Mouse (Mus musculus): Measurements from ENCODE around the gene Raph1. TPM values are rescaled to one million over a fixed set of nuclear protein-coding genes. Genes with fewer than 3 reads are reported as not detected.

The Raph1 gene
- 23.1 and 25.5 TPM in 2 replicates for polyA plus RNA-seq (2014; fragmentation: Nextera tagmentation; extraction: Ambion mirVana)

DNA sequence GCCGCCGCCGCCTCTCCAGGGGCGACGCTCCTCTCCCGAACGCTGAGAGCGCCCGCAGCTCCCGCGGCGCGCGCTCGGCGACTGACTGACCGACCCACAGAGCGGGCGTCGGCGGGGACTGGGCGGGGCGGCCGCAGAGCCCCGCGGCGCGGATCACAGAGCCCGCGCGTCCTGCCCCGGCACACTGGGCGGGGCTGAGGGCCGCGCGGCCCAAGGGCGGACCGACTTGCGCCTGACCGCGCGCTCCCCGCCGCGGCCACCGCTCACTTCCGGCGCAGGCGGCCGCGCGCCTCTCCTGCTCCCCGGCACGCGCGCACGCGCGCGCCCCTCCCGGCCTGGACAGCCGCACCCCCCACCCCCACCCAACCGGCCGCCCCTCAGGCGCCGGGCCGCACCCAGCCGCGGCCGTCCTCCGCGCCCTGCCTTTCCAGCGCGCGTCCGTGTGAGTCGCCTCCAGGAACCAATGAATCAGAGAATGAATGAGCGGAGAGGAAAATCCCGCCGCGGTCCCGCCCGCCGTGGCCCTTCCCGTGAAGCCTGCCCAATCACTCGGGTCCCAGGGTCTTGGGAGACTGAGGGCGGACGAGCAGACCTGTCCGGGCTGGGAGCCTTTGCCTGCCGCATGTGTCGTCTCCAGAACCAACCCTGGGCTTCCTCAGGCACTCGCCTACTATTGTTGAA lies at the start of gene Raph1:
Raph1 (minus strand) TSS at position 474 of the 681 bp plus-strand sequence.
- Histone ChIP-seq H3K4me3 (ENCODE audit: low read depth, low read length) (peak within 1 kb of the TSS; percentile 92), H3K4me2 (ENCODE audit: low read depth, low read length) (peak within 1 kb of the TSS; percentile 78), H3K36me3 (replicated peaks; ENCODE audit: control insufficient read depth, insufficient read depth, low read depth, low read length) (no peaks in the 10 kb centered on the region), H3K9ac (replicated peaks; ENCODE audit: low read length) (peak within 1 kb of the TSS; percentile 94), H3K9me3 (replicated peaks; ENCODE audit: control insufficient read depth, low read length) (no peaks in the 10 kb centered on the region), H3K27ac (replicated peaks; ENCODE audit: low read depth, low read length) (peak within 1 kb of the TSS; percentile 86), H3K27me3 (ENCODE audit: control insufficient read depth, insufficient read depth, low read length) (no peaks in the 10 kb centered on the region), H3K4me1 (ENCODE audit: control insufficient read depth, insufficient read depth, low read length) (no peaks in the 10 kb centered on the region)
- 0% methylated on average over 41 of the region's 92 CpGs for WGBS
- DNase-seq (ENCODE audit: low spot score) = peak; percentile 92
- peak; percentile 98 for ATAC-seq (replicated peaks; ENCODE audit: insufficient number of reproducible peaks, low FRiP score, low TSS enrichment, low read depth)

DNA sequence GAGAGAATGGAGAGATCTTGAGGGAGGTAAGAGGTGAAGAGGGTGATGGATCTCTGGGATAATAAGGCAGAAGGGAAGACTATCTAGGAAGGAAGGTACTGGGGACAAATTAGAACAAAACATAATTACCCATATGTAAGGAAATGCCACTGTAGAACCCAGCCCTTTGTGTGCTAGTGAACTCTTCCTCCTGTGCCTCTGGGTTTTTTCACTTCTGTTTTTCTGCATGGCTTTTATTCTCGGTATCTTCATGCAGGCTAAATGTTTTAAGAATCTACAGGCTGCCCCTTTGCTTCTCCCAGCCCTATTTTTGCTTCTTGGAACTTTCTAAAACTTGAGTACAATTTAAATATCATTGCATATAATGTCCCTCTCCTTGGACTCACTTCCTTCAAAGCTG lies 48.8 kb upstream of the Raph1 start:
- ATAC-seq (replicated peaks; ENCODE audit: insufficient number of reproducible peaks, low FRiP score, low TSS enrichment, low read depth) (no peak), DNase-seq (ENCODE audit: low spot score) (no peak)
- WGBS = 70% methylated on average over 1 of the region's 1 CpGs

DNA sequence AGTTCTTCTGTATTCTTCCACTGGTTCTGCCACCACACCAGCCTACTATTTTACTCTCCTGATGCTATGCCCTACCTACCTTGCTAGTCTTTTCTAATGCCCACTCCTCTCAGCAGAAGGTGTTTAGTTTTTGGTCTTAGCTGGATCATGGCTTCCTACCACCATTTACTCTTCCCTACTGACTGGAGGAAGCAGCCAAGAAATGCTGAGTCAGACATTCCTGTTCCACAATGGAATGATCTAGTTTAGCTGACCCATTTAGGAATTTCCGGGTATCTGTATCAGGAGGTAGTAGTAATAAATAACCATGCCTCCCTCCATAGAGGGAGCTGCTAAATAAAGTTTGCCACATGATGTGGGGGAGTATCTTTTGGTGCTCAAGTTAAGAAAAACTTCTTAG lies 48.0 kb upstream of the Raph1 start:
- Histone ChIP-seq H3K27me3 (ENCODE audit: control insufficient read depth, insufficient read depth, low read length) (no peaks in the 10 kb centered on the region), H3K36me3 (replicated peaks; ENCODE audit: control insufficient read depth, insufficient read depth, low read depth, low read length) (no peaks in the 10 kb centered on the region), H3K27ac (replicated peaks; ENCODE audit: low read depth, low read length) (no peak overlapping the region), H3K4me1 (ENCODE audit: control insufficient read depth, insufficient read depth, low read length) (no peaks in the 10 kb centered on the region), H3K9ac (replicated peaks; ENCODE audit: low read length) (no peak overlapping the region), H3K4me3 (ENCODE audit: low read depth, low read length) (no peak overlapping the region), H3K9me3 (replicated peaks; ENCODE audit: control insufficient read depth, low read length) (no peaks in the 10 kb centered on the region), H3K4me2 (ENCODE audit: low read depth, low read length) (no peak overlapping the region)
- 92% methylated on average over 1 of the region's 1 CpGs for WGBS
- DNase-seq (ENCODE audit: low spot score) (no peak), ATAC-seq (replicated peaks; ENCODE audit: insufficient number of reproducible peaks, low FRiP score, low TSS enrichment, low read depth) (no peak)

More for the DNA sequence above, 48.8 kb upstream of the Raph1 start:
- Histone ChIP-seq H3K36me3 (replicated peaks; ENCODE audit: control insufficient read depth, insufficient read depth, low read depth, low read length) (no peaks in the 10 kb centered on the region), H3K4me1 (ENCODE audit: control insufficient read depth, insufficient read depth, low read length) (no peaks in the 10 kb centered on the region), H3K9me3 (replicated peaks; ENCODE audit: control insufficient read depth, low read length) (no peaks in the 10 kb centered on the region), H3K4me3 (ENCODE audit: low read depth, low read length) (no peak overlapping the region), H3K27me3 (ENCODE audit: control insufficient read depth, insufficient read depth, low read length) (no peaks in the 10 kb centered on the region), H3K9ac (replicated peaks; ENCODE audit: low read length) (no peak overlapping the region), H3K4me2 (ENCODE audit: low read depth, low read length) (no peak overlapping the region), H3K27ac (replicated peaks; ENCODE audit: low read depth, low read length) (no peak overlapping the region)

DNA sequence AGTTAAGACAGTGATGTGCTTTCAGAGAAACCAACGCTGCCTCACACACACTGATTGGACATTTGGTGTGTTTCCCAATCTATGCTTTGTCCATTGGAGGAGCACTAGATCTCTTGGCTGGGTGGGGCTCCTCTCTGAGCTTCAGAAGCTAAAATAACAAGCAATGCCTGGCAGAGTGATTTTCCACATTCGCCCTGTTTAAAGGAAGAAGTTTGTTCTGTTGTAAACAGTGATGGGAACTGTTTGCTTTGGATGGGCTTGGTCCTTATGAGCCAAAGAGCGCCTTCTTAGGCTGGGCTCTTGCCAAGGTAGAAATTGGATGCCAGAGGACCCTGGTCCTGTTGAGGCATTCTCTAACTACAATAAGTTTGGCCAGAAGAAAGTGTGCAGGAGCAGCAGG lies 45.1 kb upstream of the Raph1 start:
- Histone ChIP-seq H3K4me3 (ENCODE audit: low read depth, low read length) (no peak overlapping the region), H3K9ac (replicated peaks; ENCODE audit: low read length) (no peak overlapping the region), H3K27me3 (ENCODE audit: control insufficient read depth, insufficient read depth, low read length) (no peaks in the 10 kb centered on the region), H3K36me3 (replicated peaks; ENCODE audit: control insufficient read depth, insufficient read depth, low read depth, low read length) (no peaks in the 10 kb centered on the region), H3K9me3 (replicated peaks; ENCODE audit: control insufficient read depth, low read length) (no peaks in the 10 kb centered on the region), H3K27ac (replicated peaks; ENCODE audit: low read depth, low read length) (no peak overlapping the region), H3K4me1 (ENCODE audit: control insufficient read depth, insufficient read depth, low read length) (no peaks in the 10 kb centered on the region), H3K4me2 (ENCODE audit: low read depth, low read length) (no peak overlapping the region)
- ATAC-seq (replicated peaks; ENCODE audit: insufficient number of reproducible peaks, low FRiP score, low TSS enrichment, low read depth) (no peak), DNase-seq (ENCODE audit: low spot score) (no peak)
- 85% methylated on average over 3 of the region's 3 CpGs for WGBS

DNA sequence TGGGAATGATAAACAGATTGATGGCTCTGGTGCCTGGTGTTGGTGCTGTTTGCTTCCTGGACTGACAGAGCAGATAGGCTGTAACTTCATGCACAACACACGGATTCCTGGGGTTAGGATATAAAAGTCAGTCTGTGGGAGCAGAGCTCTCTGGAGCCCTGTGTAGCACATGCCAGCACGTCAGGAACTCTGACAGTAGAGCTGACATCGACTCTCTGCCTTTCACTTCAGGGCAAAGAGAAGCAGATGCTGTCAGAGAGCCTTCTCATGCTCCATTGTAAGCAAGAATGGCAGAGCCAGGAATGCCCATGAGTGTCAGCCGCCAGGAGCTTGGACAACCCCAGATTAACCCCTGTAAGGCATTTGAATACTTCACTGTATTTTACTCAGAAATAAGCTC lies 43.7 kb upstream of the Raph1 start:
- H3K36me3 ChIP-seq (replicated peaks; ENCODE audit: control insufficient read depth, insufficient read depth, low read depth, low read length) = no peaks in the 10 kb centered on the region
- no peaks in the 10 kb centered on the region for H3K4me1 ChIP-seq (ENCODE audit: control insufficient read depth, insufficient read depth, low read length)
- H3K27ac ChIP-seq (replicated peaks; ENCODE audit: low read depth, low read length) = no peak overlapping the region
- H3K9me3 ChIP-seq (replicated peaks; ENCODE audit: control insufficient read depth, low read length) = no peaks in the 10 kb centered on the region
- WGBS = 61% methylated on average over 4 of the region's 4 CpGs
- no peak for DNase-seq (ENCODE audit: low spot score)
- no peaks in the 10 kb centered on the region for H3K27me3 ChIP-seq (ENCODE audit: control insufficient read depth, insufficient read depth, low read length)
- no peak overlapping the region for H3K4me3 ChIP-seq (ENCODE audit: low read depth, low read length)
- no peak overlapping the region for H3K4me2 ChIP-seq (ENCODE audit: low read depth, low read length)
- no peak overlapping the region for H3K9ac ChIP-seq (replicated peaks; ENCODE audit: low read length)
- no peak for ATAC-seq (replicated peaks; ENCODE audit: insufficient number of reproducible peaks, low FRiP score, low TSS enrichment, low read depth)

DNA sequence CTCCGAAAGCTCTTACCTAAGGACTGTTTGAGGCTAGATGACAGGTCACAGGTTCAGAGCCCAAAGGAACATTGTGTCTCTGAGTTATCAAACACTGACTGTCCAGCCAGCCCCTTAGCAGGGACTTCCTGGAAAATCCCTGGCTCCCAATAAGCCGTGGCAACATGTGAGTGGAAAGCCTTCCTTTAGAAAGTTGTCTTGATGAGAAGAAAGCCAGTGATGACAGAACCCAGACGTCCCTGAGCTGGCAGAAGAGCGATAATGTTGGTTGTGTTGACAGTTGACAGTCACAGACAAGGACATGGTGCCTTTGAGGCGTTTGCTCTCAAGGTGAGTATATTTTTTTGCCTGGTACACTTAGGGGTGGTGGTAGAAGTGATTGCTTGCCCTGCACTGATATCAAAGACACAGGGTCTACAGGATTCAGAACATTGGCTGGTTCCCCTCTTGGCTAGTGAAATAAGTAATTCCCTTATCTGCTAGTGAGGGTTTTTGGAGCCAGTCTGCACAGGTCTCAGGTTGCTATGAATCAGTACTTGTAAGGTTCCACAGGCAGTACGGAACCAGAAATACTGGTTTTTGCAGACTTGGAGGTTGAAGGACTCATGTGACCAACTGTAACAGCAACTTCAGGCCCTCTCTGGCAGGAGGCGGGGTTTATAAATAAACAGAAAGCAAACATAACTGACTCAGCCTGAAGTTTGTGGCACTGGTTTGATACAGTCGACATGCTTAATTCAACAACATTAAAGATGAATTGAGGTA lies 42.3 kb upstream of the Raph1 start:
- ATAC-seq (replicated peaks; ENCODE audit: insufficient number of reproducible peaks, low FRiP score, low TSS enrichment, low read depth) (no peak), DNase-seq (ENCODE audit: low spot score) (peak; percentile 59)
- Histone ChIP-seq H3K9ac (replicated peaks; ENCODE audit: low read length) (no peak overlapping the region), H3K27me3 (ENCODE audit: control insufficient read depth, insufficient read depth, low read length) (no peaks in the 10 kb centered on the region), H3K9me3 (replicated peaks; ENCODE audit: control insufficient read depth, low read length) (no peaks in the 10 kb centered on the region), H3K4me1 (ENCODE audit: control insufficient read depth, insufficient read depth, low read length) (no peaks in the 10 kb centered on the region), H3K36me3 (replicated peaks; ENCODE audit: control insufficient read depth, insufficient read depth, low read depth, low read length) (no peaks in the 10 kb centered on the region), H3K4me2 (ENCODE audit: low read depth, low read length) (no peak overlapping the region), H3K4me3 (ENCODE audit: low read depth, low read length) (no peak overlapping the region), H3K27ac (replicated peaks; ENCODE audit: low read depth, low read length) (no peak overlapping the region)
- WGBS = 79% methylated on average over 8 of the region's 8 CpGs

DNA sequence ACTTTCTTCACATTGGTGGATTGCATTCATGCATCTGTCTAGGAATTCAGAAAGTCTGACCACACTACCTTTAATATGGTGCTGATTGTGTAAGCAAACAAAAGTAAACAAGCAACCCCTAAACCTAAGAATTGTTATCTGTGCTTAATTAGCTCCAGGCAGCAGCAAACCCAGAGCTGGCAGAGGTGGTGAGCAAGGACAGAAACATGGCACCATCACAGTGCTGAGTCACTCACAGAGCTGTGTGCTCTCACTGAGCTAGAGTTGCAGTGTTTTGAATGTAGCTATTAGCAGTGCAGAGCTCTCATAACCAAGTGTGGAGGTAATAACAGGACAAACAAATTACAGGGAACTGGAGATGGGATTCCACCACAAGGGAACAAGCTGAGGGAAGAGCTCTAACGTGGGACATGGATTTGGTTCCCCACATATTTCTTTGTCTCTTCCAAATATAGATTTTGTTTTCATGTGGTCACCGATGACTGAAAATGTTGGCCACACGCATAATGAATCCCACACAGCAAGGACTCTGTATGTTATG lies 37.6 kb upstream of the Raph1 start:
- Histone ChIP-seq H3K4me1 (ENCODE audit: control insufficient read depth, insufficient read depth, low read length) (no peaks in the 10 kb centered on the region), H3K4me2 (ENCODE audit: low read depth, low read length) (no peak overlapping the region), H3K4me3 (ENCODE audit: low read depth, low read length) (no peak overlapping the region), H3K36me3 (replicated peaks; ENCODE audit: control insufficient read depth, insufficient read depth, low read depth, low read length) (no peaks in the 10 kb centered on the region), H3K27ac (replicated peaks; ENCODE audit: low read depth, low read length) (no peak overlapping the region), H3K9me3 (replicated peaks; ENCODE audit: control insufficient read depth, low read length) (no peaks in the 10 kb centered on the region), H3K9ac (replicated peaks; ENCODE audit: low read length) (no peak overlapping the region), H3K27me3 (ENCODE audit: control insufficient read depth, insufficient read depth, low read length) (no peaks in the 10 kb centered on the region)
- WGBS = 82% methylated on average over 3 of the region's 3 CpGs
- no peak for ATAC-seq (replicated peaks; ENCODE audit: insufficient number of reproducible peaks, low FRiP score, low TSS enrichment, low read depth)
- DNase-seq (ENCODE audit: low spot score) = no peak

DNA sequence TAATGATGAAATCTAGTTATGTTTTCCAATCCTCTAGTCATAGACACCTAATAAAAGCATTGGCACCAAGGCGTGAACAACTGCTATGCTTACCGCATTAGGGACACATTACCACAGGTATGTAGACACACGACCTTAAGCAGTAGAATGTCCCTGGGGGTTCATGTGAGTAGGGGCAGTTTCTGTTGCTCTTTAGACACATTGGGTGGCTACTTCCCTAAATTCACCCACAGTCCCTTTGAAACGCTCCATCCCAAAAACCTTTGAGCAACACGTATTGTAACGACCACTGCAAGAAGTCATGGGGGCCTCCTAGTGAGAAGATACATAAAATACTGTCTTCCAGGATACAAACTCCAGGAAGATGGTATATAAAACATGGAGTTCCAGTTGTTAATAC lies 33.8 kb upstream of the Raph1 start:
- Histone ChIP-seq H3K27ac (replicated peaks; ENCODE audit: low read depth, low read length) (no peak overlapping the region), H3K9ac (replicated peaks; ENCODE audit: low read length) (no peak overlapping the region), H3K4me2 (ENCODE audit: low read depth, low read length) (no peak overlapping the region), H3K36me3 (replicated peaks; ENCODE audit: control insufficient read depth, insufficient read depth, low read depth, low read length) (no peaks in the 10 kb centered on the region), H3K4me3 (ENCODE audit: low read depth, low read length) (no peak overlapping the region), H3K4me1 (ENCODE audit: control insufficient read depth, insufficient read depth, low read length) (no peaks in the 10 kb centered on the region), H3K9me3 (replicated peaks; ENCODE audit: control insufficient read depth, low read length) (no peaks in the 10 kb centered on the region), H3K27me3 (ENCODE audit: control insufficient read depth, insufficient read depth, low read length) (no peaks in the 10 kb centered on the region)
- 87% methylated on average over 6 of the region's 6 CpGs for WGBS
- ATAC-seq (replicated peaks; ENCODE audit: insufficient number of reproducible peaks, low FRiP score, low TSS enrichment, low read depth) (no peak), DNase-seq (ENCODE audit: low spot score) (no peak)

Data from embryonic facial prominence, embryonic 11.5 days (tissue).